Mouse (Mus musculus) lung, adult 2 months (tissue): Measurements from ENCODE around the gene Tmc4.
"Not testable (repeated sequence)": the region's sequence is repeated elsewhere in the genome, so short reads cannot be mapped to it uniquely, and the experiment has no call there.

Experiments
- CTCF ChIP-seq: fragments of 200-500 bp; IDR thresholded peaks from 2 replicates; pipeline ENCODE4 v1.5.1; 2011; ENCODE audit warnings: mild to moderate bottlenecking, low read length, control low read depth; ENCODE audit not compliant: insufficient read depth
- POLR2A ChIP-seq: fragments of 200-500 bp; IDR thresholded peaks from 2 replicates; pipeline ENCODE4 v1.6.1; 2011; ENCODE audit warnings: low read depth, mild to moderate bottlenecking, control low read depth, low read length, borderline replicate concordance; ENCODE audit errors: extremely low read depth

- TF ChIP-seq POLR2A, CTCF: not testable (repeated sequence)
Observed at GRCm38 (mm10) chr7:3694949-3695305, 17.6 kb upstream of the Tmc4 start.
